Mouse (Mus musculus): ENCODE results near the gene Hs3st6.
"Not testable (repeated sequence)": the region's sequence is repeated elsewhere in the genome, so short reads cannot be mapped to it uniquely, and the experiment has no call there.

GRCm38 (mm10) chr17:24718938-24719337, 33.9 kb upstream of the Hs3st6 start:
- TF ChIP-seq POLR2A, CTCF (IDR thresholded peaks at IDR 0.05; ENCODE audit: insufficient read depth, low read depth, low read length): not testable (repeated sequence)
